8 mouse cellular contexts compared by ENCODE assay signal in genomic region chr2:27428071-27428470, GRCm38 (mm10). TPM values are rescaled to one million over a fixed set of nuclear protein-coding genes. Genes with fewer than 3 reads are reported as not detected.
DNase-seq lines count a peak whose midpoint lies in the region; ATAC-seq lines count a peak whose summit lies in the region.

No protein-coding gene starts in this region.

- ATAC-seq in frontal cortex, adult (ENCODE audit: low TSS enrichment) = peak; percentile 63
- 0 out of 2 replicates have a peak, but pooled peaks have one; percentile 17 for ATAC-seq in hindbrain, embryonic 15.5 days (ENCODE audit: low FRiP score, low read depth)

- no peaks in the 10 kb centered on the region for H3K27me3 ChIP-seq in hindbrain, embryonic 15.5 days
- H3K27me3 ChIP-seq in midbrain, embryonic 10.5 days (ENCODE audit: low read depth, poor library complexity, severe bottlenecking) = no peaks in the 10 kb centered on the region

- H3K9me3 ChIP-seq in hindbrain, embryonic 15.5 days = no peaks in the 10 kb centered on the region
- no peaks in the 10 kb centered on the region for H3K9me3 ChIP-seq in midbrain, embryonic 10.5 days (replicated peaks)

- no peak overlapping the region for H3K4me2 ChIP-seq in hindbrain, embryonic 15.5 days

- H3K36me3 ChIP-seq in hindbrain, embryonic 15.5 days = no peaks in the 10 kb centered on the region
- peaks cover 2% of the 10 kb centered on the region; the same call in 1 of the 2 replicates for H3K36me3 ChIP-seq in midbrain, embryonic 10.5 days

- no peak overlapping the region for H3K4me3 ChIP-seq in hindbrain, embryonic 15.5 days
- H3K4me3 ChIP-seq in midbrain, embryonic 10.5 days = 0 out of 2 replicates have a peak overlapping the region, but pooled peaks have one; percentile 11

- H3K27ac ChIP-seq in hindbrain, embryonic 15.5 days (replicated peaks) = 0 out of 2 replicates have a peak overlapping the region, but pooled peaks have one; percentile 3
- no peak overlapping the region for H3K27ac ChIP-seq in midbrain, embryonic 10.5 days (replicated peaks)

- no peak overlapping the region for H3K9ac ChIP-seq in hindbrain, embryonic 15.5 days

- WGBS in hindbrain, embryonic 15.5 days = 0% methylated on average over 4 of the region's 4 CpGs
- 0% methylated on average over 4 of the region's 4 CpGs for WGBS in midbrain, embryonic 10.5 days

- peak; percentile 89 for DNase-seq in ZHBTc4 (ENCODE audit: low read depth, low spot score)
- DNase-seq in cerebellum, adult 8-10 months = peak; percentile 82
- peak; percentile 84 to 90 for DNase-seq in left cerebral cortex, adult 18-20 months (ENCODE audit: low spot score in 2 of 2)
- DNase-seq in midbrain, embryonic 10.5 days (ENCODE audit: low spot score) = peak; percentile 87
- peak; percentile 90 for DNase-seq in right cerebral cortex, postnatal 4 days
- DNase-seq in urinary bladder, postnatal 4 days (ENCODE audit: low spot score in 2 of 2) = peak; percentile 66 to 86

- peaks cover 33% of the 10 kb centered on the region for H3K4me1 ChIP-seq in hindbrain, embryonic 15.5 days (replicated peaks)
- peaks cover 48% of the 10 kb centered on the region for H3K4me1 ChIP-seq in midbrain, embryonic 10.5 days

RNA-seq across cellular contexts. Expression of gene Vav2, which starts 1.2 kb away (rescaled TPM):
- polyA plus RNA-seq in hindbrain, embryonic 15.5 days (2015; fragmentation: Nextera tagmentation; extraction: Ambion mirVana) = 14.3 and 15.6 TPM in 2 replicates
- total RNA-seq in left cerebral cortex, adult 18-20 months (2021) = 1 to 10 TPM; 7.9 to 9.8 TPM
- 11.4 and 13.3 TPM in 2 replicates for polyA plus RNA-seq in midbrain, embryonic 10.5 days (2016; fragmentation: Nextera tagmentation; extraction: Ambion mirVana)

RNA-seq across cellular contexts. Expression of gene Brd3os, which starts 14.1 kb away (rescaled TPM):
- 40.0 and 44.6 TPM in 2 replicates for polyA plus RNA-seq in hindbrain, embryonic 15.5 days (2015; fragmentation: Nextera tagmentation; extraction: Ambion mirVana)
- total RNA-seq in left cerebral cortex, adult 18-20 months (2021) = 10 to 100 TPM; 27.8 to 28.3 TPM
- 9.2 and 11.9 TPM in 2 replicates for polyA plus RNA-seq in midbrain, embryonic 10.5 days (2016; fragmentation: Nextera tagmentation; extraction: Ambion mirVana)
